10 mouse cellular contexts compared by ENCODE assay signal in genomic region chr15:77827379-77827778, GRCm38 (mm10). TPM values are rescaled to one million over a fixed set of nuclear protein-coding genes. Genes with fewer than 3 reads are reported as not detected.
DNase-seq lines count a peak whose midpoint lies in the region; ATAC-seq and TF ChIP-seq lines count a peak whose summit lies in the region.
"Had no signal": no experiment of that assay in that cellular context is flagged by ENCODE, and none has a peak within 500 bp of the region (broad histone marks: within the 10 kb centered on the region; RNA-seq: fewer than 3 reads in every experiment).

No protein-coding gene starts in this region.

- intact Hi-C loops in heart, postnatal 10 days (cut with DNase I) = no loop called here

- peak overlapping the region; percentile 78 for H3K27ac ChIP-seq in heart, embryonic 12.5 days (ENCODE audit: poor library complexity, severe bottlenecking)
- peak overlapping the region; percentile 90 for H3K27ac ChIP-seq in lung, embryonic 14.5 days (ENCODE audit: low read depth)
- 0 out of 2 replicates have a peak overlapping the region, but pooled peaks have one; percentile 38 for H3K27ac ChIP-seq in midbrain, embryonic 15.5 days

- H3K4me3 ChIP-seq in heart, embryonic 12.5 days = no peak overlapping the region
- H3K4me3 ChIP-seq in lung, embryonic 14.5 days (ENCODE audit: low read depth, low read length) = no peak overlapping the region
- no peak overlapping the region for H3K4me3 ChIP-seq in midbrain, embryonic 15.5 days

- no peak for ATAC-seq in heart, embryonic 12.5 days (ENCODE audit: insufficient number of reproducible peaks, low FRiP score)
- 0 out of 2 replicates have a peak, but pooled peaks have one; percentile 6 for ATAC-seq in lung, embryonic 14.5 days (ENCODE audit: insufficient read depth)
- ATAC-seq in midbrain, embryonic 15.5 days (replicated peaks) = no peak

- peak overlapping the region; percentile 67 for H3K9ac ChIP-seq in heart, embryonic 12.5 days
- 0 out of 2 replicates have a peak overlapping the region, but pooled peaks have one; percentile 8 for H3K9ac ChIP-seq in lung, embryonic 14.5 days
- H3K9ac ChIP-seq in midbrain, embryonic 15.5 days = no peak overlapping the region

- no peaks in the 10 kb centered on the region for H3K27me3 ChIP-seq in heart, embryonic 12.5 days (replicated peaks)
- H3K27me3 ChIP-seq in lung, embryonic 14.5 days (ENCODE audit: insufficient read depth, low read length) = no peaks in the 10 kb centered on the region
- no peaks in the 10 kb centered on the region for H3K27me3 ChIP-seq in midbrain, embryonic 15.5 days (replicated peaks)

- no peak for TF ChIP-seq CTCF in lung, embryonic 14.5 days (IDR thresholded peaks at IDR 0.05; ENCODE audit: low read depth)

- H3K4me2 ChIP-seq in heart, embryonic 12.5 days = peak overlapping the region; percentile 11
- H3K4me2 ChIP-seq in lung, embryonic 14.5 days = peak overlapping the region; percentile 29; the same call in 1 of the 2 replicates
- H3K4me2 ChIP-seq in midbrain, embryonic 15.5 days = no peak overlapping the region

- DNase-seq in heart, postnatal 10 days = no peak
- DNase-seq in lung, embryonic 14.5 days = no peak
- no peak for DNase-seq in lung, postnatal 14 days
- peak; percentile 66 for DNase-seq in embryo, embryonic 10.5 days (ENCODE audit: low spot score)
- DNase-seq in layer of hippocampus, adult 11-12 months (ENCODE audit: low spot score) = no peak
- DNase-seq in urinary bladder, adult 18-20 months (ENCODE audit: low spot score in 2 of 2) = no peak
- DNase-seq: adrenal gland, postnatal 14 days; right cerebral cortex, postnatal 14 days had no signal

- 24% methylated on average over 7 of the region's 7 CpGs for WGBS in heart, embryonic 12.5 days
- whole genome bisulfite sequencing in lung, embryonic 14.5 days = 27% methylated on average over 7 of the region's 7 CpGs
- WGBS in midbrain, embryonic 15.5 days = 15% methylated on average over 7 of the region's 7 CpGs

- H3K36me3 ChIP-seq in heart, embryonic 12.5 days = peaks cover 29% of the 10 kb centered on the region
- peaks cover 26% of the 10 kb centered on the region for H3K36me3 ChIP-seq in lung, embryonic 14.5 days (ENCODE audit: insufficient read depth)
- H3K36me3 ChIP-seq in midbrain, embryonic 15.5 days (replicated peaks) = no peaks in the 10 kb centered on the region

- H3K9me3 ChIP-seq in heart, embryonic 12.5 days (replicated peaks) = no peaks in the 10 kb centered on the region
- no peaks in the 10 kb centered on the region for H3K9me3 ChIP-seq in lung, embryonic 14.5 days (ENCODE audit: low read depth, low read length)
- no peaks in the 10 kb centered on the region for H3K9me3 ChIP-seq in midbrain, embryonic 15.5 days

- H3K4me1 ChIP-seq in heart, embryonic 12.5 days (replicated peaks) = peaks cover 84% of the 10 kb centered on the region
- H3K4me1 ChIP-seq in lung, embryonic 14.5 days (ENCODE audit: insufficient read depth) = peaks cover 50% of the 10 kb centered on the region
- H3K4me1 ChIP-seq in midbrain, embryonic 15.5 days = peaks cover 10% of the 10 kb centered on the region

RNA-seq across cellular contexts. Expression of gene Myh9, which starts 14.6 kb away (rescaled TPM):
- polyA plus RNA-seq in heart, embryonic 12.5 days (2016; fragmentation: Nextera tagmentation; extraction: Ambion mirVana) = 41.9 and 42.0 TPM in 2 replicates
- 100 to 1,000 TPM; 206 to 221 TPM for total RNA-seq in heart, postnatal 10 days (2021)
- 86.6 and 87.5 TPM in 2 replicates for polyA plus RNA-seq in lung, embryonic 14.5 days (2014; fragmentation: Nextera tagmentation; extraction: Ambion mirVana)
- polyA plus RNA-seq in midbrain, embryonic 15.5 days (2015; fragmentation: Nextera tagmentation; extraction: Ambion mirVana) = 11.9 and 14.2 TPM in 2 replicates

Comparison
In these comparisons a context has a peak if more than half of its experiments do, and no peak if none do; other contexts are left out.
1. H3K27ac ChIP-seq: peak in every context shown above with its lines; median percentile 90 in lung, embryonic 14.5 days; 78 in heart, embryonic 12.5 days; 38 in midbrain, embryonic 15.5 days.